Mouse (Mus musculus) bone marrow, adult 2 months (tissue): Measurements from ENCODE around the gene Methig1.

ENCODE experiments used
- CTCF ChIP-seq: fragments of 200-500 bp; IDR thresholded peaks from 2 replicates; pipeline ENCODE4 v1.5.1; 2011; ENCODE audit warnings: low read length, control low read depth; ENCODE audit not compliant: control insufficient read depth, insufficient read depth
- POLR2A ChIP-seq: fragments of 200-500 bp; IDR thresholded peaks from 2 replicates; pipeline ENCODE4 v1.6.1; 2011; ENCODE audit warnings: low read depth, mild to moderate bottlenecking, control low read depth, low read length, borderline replicate concordance; ENCODE audit not compliant: control insufficient read depth

GRCm38 (mm10) chr15:100411731-100412130 lies 58.8 kb downstream of the Methig1 start:
- no peak for TF ChIP-seq CTCF
- no peak for TF ChIP-seq POLR2A
